Mouse (Mus musculus) heart, postnatal 0 days (tissue): ENCODE measurements around the gene Slc24a2.

ENCODE experiments used
- CTCF ChIP-seq: IDR thresholded peaks from 2 replicates; pipeline ENCODE4 v1.5.1; 2016; ENCODE audit warnings: antibody characterized with exemption, control low read depth, low read depth
- EP300 ChIP-seq: IDR thresholded peaks from 2 replicates; pipeline ENCODE4 v1.6.1; 2016; ENCODE audit warnings: antibody characterized with exemption, low read depth

- TF ChIP-seq CTCF (no peak), EP300 (no peak)
Measured at GRCm38 (mm10) chr4:86953519-86953918, 276.8 kb downstream of the Slc24a2 start.
